Mouse (Mus musculus): Measurements from ENCODE around the gene Slc12a9.
A peak's percentile ranks its signal among the peaks of the same experiment; 100 is the strongest.

GRCm38 (mm10) chr5:137287032-137287952 is 46.1 kb downstream of the Slc12a9 start, which contains the start of gene Ache:
- no peak for TF ChIP-seq CTCF (IDR thresholded peaks at IDR 0.05; ENCODE audit: insufficient read depth, low read depth, low read length)
- TF ChIP-seq POLR2A (IDR thresholded peaks at IDR 0.05; ENCODE audit: insufficient read depth, low read depth, low read length), result peak; percentile 19

Measured in olfactory bulb, adult 2 months (tissue).